Mouse (Mus musculus): ENCODE measurements around the gene Ttll8. TPM values are rescaled to one million over a fixed set of nuclear protein-coding genes. Genes with fewer than 3 reads are reported as not detected.

The Ttll8 gene
- polyA plus RNA-seq, 1 experiment: not detected

DNA sequence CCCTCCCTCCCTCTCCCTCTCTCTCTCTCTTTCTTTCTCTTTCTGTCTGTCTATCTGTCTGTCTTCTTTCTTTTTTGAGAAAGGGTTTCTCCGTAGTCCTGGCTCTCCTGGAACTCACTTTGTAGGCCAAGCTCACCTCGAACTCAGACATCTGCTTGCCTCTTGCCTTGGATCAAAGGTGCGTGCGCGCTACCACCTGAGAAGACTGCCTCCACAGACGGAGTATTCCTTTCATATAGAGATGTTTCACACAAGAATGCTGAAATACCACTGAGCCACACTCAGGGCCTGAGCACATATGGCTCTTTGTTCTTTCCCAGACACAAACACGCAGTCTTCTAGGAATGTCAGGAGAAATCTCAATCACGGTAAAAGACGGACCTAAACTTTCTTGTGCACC is 70.9 kb downstream of the Ttll8 start:
- Histone ChIP-seq H3K27ac (ENCODE audit: insufficient read depth, low read length) (no peak overlapping the region), H3K36me3 (ENCODE audit: control insufficient read depth, insufficient read depth, low read length, poor library complexity, severe bottlenecking) (no peaks in the 10 kb centered on the region), H3K9ac (ENCODE audit: low read depth, poor library complexity, severe bottlenecking) (no peak overlapping the region), H3K9me3 (replicated peaks; ENCODE audit: control insufficient read depth, insufficient read depth, low read length, poor library complexity, severe bottlenecking) (no peaks in the 10 kb centered on the region), H3K27me3 (ENCODE audit: control insufficient read depth, insufficient read depth, low read length, poor library complexity, severe bottlenecking) (no peaks in the 10 kb centered on the region), H3K4me1 (ENCODE audit: control insufficient read depth, insufficient read depth, low read length) (no peaks in the 10 kb centered on the region), H3K4me3 (ENCODE audit: low read depth, low read length) (no peak overlapping the region)
- TF ChIP-seq EP300 (IDR thresholded peaks at IDR 0.05; ENCODE audit: insufficient read depth, low read depth, low read length): no peak
- no peak for TF ChIP-seq CTCF (IDR thresholded peaks at IDR 0.05; ENCODE audit: low read depth, low read length)
- TF ChIP-seq POLR2A (IDR thresholded peaks at IDR 0.05; ENCODE audit: insufficient read depth, low read length): no peak

DNA sequence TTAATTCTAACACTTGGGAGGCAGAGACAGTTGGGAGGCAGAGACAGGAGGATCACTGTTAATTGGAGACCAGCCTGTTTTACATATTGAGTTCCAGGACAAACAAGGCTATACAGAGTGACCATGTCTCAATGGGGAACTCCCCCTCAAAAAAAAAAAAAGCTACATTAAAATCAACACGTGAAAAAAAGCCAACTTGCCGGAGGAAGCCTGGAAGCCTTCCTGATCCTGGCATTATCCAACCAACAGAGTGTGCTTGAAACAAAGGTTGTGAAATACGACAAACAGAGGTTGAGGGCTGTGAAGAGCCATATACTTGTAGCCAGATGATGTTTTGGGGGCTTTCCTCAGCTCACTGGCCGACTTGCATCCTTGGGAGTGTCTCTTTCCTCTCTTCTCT is 71.4 kb downstream of the Ttll8 start:
- H3K27ac ChIP-seq (ENCODE audit: insufficient read depth, low read length): no peak overlapping the region
- H3K9ac ChIP-seq (ENCODE audit: low read depth, poor library complexity, severe bottlenecking): no peak overlapping the region
- no peaks in the 10 kb centered on the region for H3K9me3 ChIP-seq (replicated peaks; ENCODE audit: control insufficient read depth, insufficient read depth, low read length, poor library complexity, severe bottlenecking)
- TF ChIP-seq CTCF (IDR thresholded peaks at IDR 0.05; ENCODE audit: low read depth, low read length) (no peak), EP300 (IDR thresholded peaks at IDR 0.05; ENCODE audit: insufficient read depth, low read depth, low read length) (no peak), POLR2A (IDR thresholded peaks at IDR 0.05; ENCODE audit: insufficient read depth, low read length) (no peak)
- no peaks in the 10 kb centered on the region for H3K4me1 ChIP-seq (ENCODE audit: control insufficient read depth, insufficient read depth, low read length)
- H3K27me3 ChIP-seq (ENCODE audit: control insufficient read depth, insufficient read depth, low read length, poor library complexity, severe bottlenecking): no peaks in the 10 kb centered on the region
- no peak overlapping the region for H3K4me3 ChIP-seq (ENCODE audit: low read depth, low read length)
- no peaks in the 10 kb centered on the region for H3K36me3 ChIP-seq (ENCODE audit: control insufficient read depth, insufficient read depth, low read length, poor library complexity, severe bottlenecking)

DNA sequence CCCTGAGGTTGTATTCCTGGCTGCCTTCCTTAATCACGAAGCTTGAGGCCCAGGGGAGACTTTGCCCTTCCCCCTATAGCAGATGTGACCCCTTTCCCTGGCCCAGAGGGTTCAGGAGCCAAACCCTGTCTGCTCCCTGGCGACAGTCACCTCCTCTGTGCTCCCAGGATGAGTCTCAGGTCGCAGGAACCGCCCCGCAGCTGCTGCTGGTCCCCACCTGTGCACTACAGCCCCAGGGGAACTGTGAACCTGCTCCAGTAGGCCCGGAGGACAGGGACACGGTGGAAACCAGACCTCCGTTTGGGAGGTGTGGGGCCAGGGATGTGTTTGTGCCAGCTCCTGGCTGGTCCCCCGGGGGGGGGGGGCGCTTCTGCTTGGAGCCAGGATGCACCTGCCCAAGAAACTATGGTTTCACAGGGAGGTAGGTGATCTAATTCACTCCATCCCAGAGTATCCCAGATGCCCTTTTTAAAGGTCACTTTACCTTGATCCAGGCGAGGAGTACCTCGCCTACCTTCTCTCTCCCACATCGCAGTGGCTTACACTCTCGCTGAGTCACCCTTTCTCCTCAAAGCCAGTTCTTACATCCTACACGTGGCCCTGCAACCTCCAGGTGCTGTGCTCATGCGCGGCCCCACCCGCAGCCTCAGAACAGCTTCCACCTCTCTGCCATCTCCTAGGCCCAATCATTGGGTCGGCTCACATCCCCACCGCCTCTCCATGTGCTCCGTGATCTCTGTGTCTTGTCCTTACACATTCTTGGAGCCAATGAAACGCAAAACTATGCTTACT is 72.8 kb downstream of the Ttll8 start:
- no peaks in the 10 kb centered on the region for H3K4me1 ChIP-seq (ENCODE audit: control insufficient read depth, insufficient read depth, low read length)
- no peak overlapping the region for H3K27ac ChIP-seq (ENCODE audit: insufficient read depth, low read length)
- H3K9ac ChIP-seq (ENCODE audit: low read depth, poor library complexity, severe bottlenecking): no peak overlapping the region
- no peaks in the 10 kb centered on the region for H3K27me3 ChIP-seq (ENCODE audit: control insufficient read depth, insufficient read depth, low read length, poor library complexity, severe bottlenecking)
- no peak overlapping the region for H3K4me3 ChIP-seq (ENCODE audit: low read depth, low read length)
- no peak for TF ChIP-seq EP300 (IDR thresholded peaks at IDR 0.05; ENCODE audit: insufficient read depth, low read depth, low read length)
- TF ChIP-seq POLR2A (IDR thresholded peaks at IDR 0.05; ENCODE audit: insufficient read depth, low read length): no peak
- TF ChIP-seq CTCF (IDR thresholded peaks at IDR 0.05; ENCODE audit: low read depth, low read length): no peak
- H3K9me3 ChIP-seq (replicated peaks; ENCODE audit: control insufficient read depth, insufficient read depth, low read length, poor library complexity, severe bottlenecking): no peaks in the 10 kb centered on the region
- no peaks in the 10 kb centered on the region for H3K36me3 ChIP-seq (ENCODE audit: control insufficient read depth, insufficient read depth, low read length, poor library complexity, severe bottlenecking)

DNA sequence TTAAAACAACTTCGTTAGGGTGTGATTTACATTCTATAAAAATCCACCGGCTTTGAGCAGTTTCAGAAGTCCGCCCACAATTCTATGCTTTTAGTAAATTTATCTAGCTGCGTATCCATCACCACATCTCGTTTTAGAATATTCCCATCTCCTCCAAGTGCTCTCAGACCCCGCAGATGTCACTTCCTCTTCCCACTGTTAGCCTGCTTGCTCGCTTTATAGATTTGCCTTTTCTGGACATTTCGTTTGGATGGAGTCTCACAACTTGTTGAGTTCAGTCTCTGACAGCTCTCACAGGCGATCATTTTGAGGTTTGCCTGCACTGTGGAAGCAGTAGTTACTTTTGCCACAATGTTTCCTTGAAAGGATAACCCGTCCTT is 77.2 kb downstream of the Ttll8 start:
- Histone ChIP-seq H3K36me3 (ENCODE audit: control insufficient read depth, insufficient read depth, low read length, poor library complexity, severe bottlenecking) (no peaks in the 10 kb centered on the region), H3K4me3 (ENCODE audit: low read depth, low read length) (no peak overlapping the region), H3K9me3 (replicated peaks; ENCODE audit: control insufficient read depth, insufficient read depth, low read length, poor library complexity, severe bottlenecking) (no peaks in the 10 kb centered on the region), H3K27me3 (ENCODE audit: control insufficient read depth, insufficient read depth, low read length, poor library complexity, severe bottlenecking) (no peaks in the 10 kb centered on the region), H3K9ac (ENCODE audit: low read depth, poor library complexity, severe bottlenecking) (no peak overlapping the region), H3K27ac (ENCODE audit: insufficient read depth, low read length) (no peak overlapping the region), H3K4me1 (ENCODE audit: control insufficient read depth, insufficient read depth, low read length) (peaks cover 8% of the 10 kb centered on the region)
- TF ChIP-seq POLR2A (IDR thresholded peaks at IDR 0.05; ENCODE audit: insufficient read depth, low read length) (no peak), EP300 (IDR thresholded peaks at IDR 0.05; ENCODE audit: insufficient read depth, low read depth, low read length) (no peak), CTCF (IDR thresholded peaks at IDR 0.05; ENCODE audit: low read depth, low read length) (no peak)

DNA sequence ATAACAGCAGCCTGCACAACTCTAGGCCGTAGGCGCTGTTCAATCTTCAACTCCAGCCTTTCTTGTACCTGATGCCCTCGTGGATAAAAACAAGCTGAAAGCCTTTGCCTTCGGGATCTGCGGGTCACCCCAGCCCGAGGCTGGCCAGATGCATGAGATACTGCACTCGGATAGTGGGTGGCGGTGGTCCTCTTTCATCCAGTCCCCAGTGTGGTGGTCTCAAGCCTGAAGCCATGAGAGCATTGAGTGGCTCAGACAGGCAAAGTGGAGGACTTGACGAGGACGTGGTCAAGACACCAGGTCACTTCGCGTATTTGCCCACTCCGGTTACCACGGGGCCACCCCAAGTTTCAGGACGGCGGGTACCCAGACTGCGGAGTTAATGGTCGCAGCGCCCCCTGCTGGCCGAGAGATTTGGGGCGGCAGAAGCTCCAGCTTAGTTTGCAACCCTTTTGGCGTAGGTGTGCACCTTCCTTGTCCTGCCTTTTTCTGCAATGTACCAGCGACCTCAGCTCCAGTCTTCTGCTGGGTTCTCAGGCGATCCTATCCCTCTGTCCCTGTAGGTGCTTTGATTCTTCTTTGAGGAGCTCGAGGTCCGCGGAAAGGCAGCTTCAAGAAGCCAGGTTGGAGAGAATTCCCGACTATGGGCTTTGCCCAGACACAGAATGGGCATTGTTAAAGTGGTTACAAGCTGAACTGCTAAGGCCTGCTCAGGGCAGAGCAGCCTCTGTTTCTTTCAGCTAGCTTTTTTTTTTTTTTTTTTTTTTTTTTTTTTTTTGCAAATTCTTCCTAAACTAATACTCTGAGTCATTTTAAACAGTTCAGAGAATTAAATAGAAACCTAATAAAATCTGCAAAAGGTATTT is 77.8 kb downstream of the Ttll8 start:
- peaks cover 8% of the 10 kb centered on the region for H3K4me1 ChIP-seq (ENCODE audit: control insufficient read depth, insufficient read depth, low read length)
- H3K4me3 ChIP-seq (ENCODE audit: low read depth, low read length): peak overlapping the region; percentile 35; the same call in 1 of the 2 replicates
- H3K27me3 ChIP-seq (ENCODE audit: control insufficient read depth, insufficient read depth, low read length, poor library complexity, severe bottlenecking): no peaks in the 10 kb centered on the region
- H3K36me3 ChIP-seq (ENCODE audit: control insufficient read depth, insufficient read depth, low read length, poor library complexity, severe bottlenecking): no peaks in the 10 kb centered on the region
- H3K9ac ChIP-seq (ENCODE audit: low read depth, poor library complexity, severe bottlenecking): peak overlapping the region; percentile 31; the same call in 1 of the 2 replicates
- peak overlapping the region; percentile 42; the same call in 1 of the 2 replicates for H3K27ac ChIP-seq (ENCODE audit: insufficient read depth, low read length)
- no peaks in the 10 kb centered on the region for H3K9me3 ChIP-seq (replicated peaks; ENCODE audit: control insufficient read depth, insufficient read depth, low read length, poor library complexity, severe bottlenecking)
- TF ChIP-seq EP300 (IDR thresholded peaks at IDR 0.05; ENCODE audit: insufficient read depth, low read depth, low read length) (no peak), CTCF (IDR thresholded peaks at IDR 0.05; ENCODE audit: low read depth, low read length) (peak; percentile 87)
